Mouse (Mus musculus) thymus, postnatal 0 days (tissue): Measurements from ENCODE around the gene Adgra3. TPM values are rescaled to one million over a fixed set of nuclear protein-coding genes. Genes with fewer than 3 reads are reported as not detected.

ENCODE experiments used
- DNase-seq: peaks from one replicate; pipeline ENCODE4 v3.0.0-alpha.2; 2015; ENCODE audit warnings: low spot score
- polyA plus RNA-seq: library from polyadenylated mRNA; unstranded; fragments of >200 nt; fragmentation: Nextera tagmentation; extraction: Ambion mirVana; gene quantifications from 2 replicates; pipeline ENCODE4 v1.2.1, GENCODE M21; 2015

Adgra3 gene
- polyA plus RNA-seq, 1 experiment from 2014 or later = 3.1 TPM

DNA sequence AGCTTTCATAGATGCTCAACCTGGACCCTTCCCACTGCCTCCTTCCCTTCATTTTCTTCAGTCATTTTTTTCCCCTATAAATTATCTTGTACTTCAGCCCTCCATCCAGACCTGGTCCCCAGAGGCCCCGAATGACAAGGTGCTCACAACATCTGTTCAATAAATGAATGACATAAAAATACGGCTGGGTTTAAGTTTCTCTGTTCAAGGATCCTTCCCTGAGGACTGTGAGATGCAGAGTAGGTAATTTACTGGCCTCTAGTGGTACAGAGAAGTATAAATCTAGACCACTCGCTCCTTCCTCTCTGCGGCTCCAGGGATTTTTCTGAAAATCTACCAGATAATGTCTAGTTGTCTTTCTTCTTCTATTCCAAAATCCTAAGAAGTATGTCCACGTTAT, 26.5 kb downstream of the Adgra3 start:
- peak; percentile 13 for DNase-seq

GRCm38 (mm10) chr5:50031763-50032272, 27.0 kb downstream of the Adgra3 start:
- DNase-seq = no peak

- DNase-seq = no peak
Measured at GRCm38 (mm10) chr5:50031288-50031687, 27.5 kb downstream of the Adgra3 start.

DNA sequence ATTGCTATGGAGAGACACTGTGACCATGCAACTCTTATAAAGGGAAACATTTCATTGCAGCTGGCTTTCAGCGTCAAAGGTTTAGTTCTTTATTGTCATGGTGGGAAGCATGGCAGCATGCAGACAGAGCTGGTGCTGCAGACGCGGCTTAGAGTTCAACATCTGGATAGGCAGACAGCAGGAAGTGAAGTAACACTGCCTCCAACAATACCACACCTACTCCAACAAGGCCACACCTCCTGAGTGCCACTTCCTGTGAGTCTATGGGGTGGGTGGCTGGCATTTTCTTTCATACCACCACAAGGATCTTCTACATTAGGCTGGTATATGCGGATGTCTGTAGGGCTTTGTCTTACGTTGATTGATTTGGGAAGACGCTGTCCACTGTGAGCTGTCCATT, 29.1 kb downstream of the Adgra3 start:
- DNase-seq = peak; percentile 77

- no peak for DNase-seq
Measured at GRCm38 (mm10) chr5:50027561-50027960, 31.2 kb downstream of the Adgra3 start.

GRCm38 (mm10) chr5:50027001-50027400, 31.8 kb downstream of the Adgra3 start:
- DNase-seq = peak; percentile 8

DNA sequence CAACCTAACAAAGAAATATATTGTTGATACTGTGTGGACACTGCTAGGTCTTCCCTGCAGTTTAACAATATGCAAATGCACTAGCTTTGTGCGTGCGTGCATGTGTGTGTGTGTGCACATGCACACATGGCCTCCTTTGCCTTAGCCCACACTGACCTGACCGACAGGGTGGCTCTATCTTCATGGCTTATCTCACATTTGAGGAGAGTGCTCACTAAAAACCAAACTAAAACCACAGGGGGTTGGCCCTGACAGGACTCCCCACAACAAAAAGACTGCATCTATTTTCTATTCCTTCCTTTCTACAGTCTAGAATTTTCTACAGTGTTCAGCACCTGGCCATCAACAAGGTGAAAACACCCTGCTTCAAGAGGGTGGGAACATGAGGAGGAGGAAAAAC, 32.7 kb downstream of the Adgra3 start:
- DNase-seq = no peak

GRCm38 (mm10) chr5:50024097-50024496, 34.7 kb downstream of the Adgra3 start:
- no peak for DNase-seq

- DNase-seq = no peak
Measured at GRCm38 (mm10) chr5:50015987-50016587, 42.7 kb downstream of the Adgra3 start.

GRCm38 (mm10) chr5:50015147-50015697, 43.6 kb downstream of the Adgra3 start:
- no peak for DNase-seq

GRCm38 (mm10) chr5:50014658-50015057, 44.1 kb downstream of the Adgra3 start:
- DNase-seq = no peak

DNA sequence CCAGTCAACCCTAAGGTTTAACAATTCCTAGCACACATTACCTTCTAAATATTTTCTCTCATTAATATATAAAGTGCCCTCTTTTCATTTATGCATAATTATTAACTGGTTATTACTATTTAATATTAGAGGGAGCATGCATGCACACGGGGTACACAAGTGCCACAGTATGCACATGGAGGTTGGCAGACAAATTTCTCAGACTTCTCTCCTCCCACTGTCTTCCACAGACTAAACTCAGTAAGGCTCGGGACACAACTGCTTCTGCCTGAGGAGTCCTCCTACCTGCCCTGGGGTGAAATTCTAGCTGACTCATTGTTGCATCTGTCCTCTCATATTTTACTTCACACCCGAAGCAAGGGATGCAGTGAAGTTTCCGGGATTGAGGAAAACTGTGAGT, 44.8 kb downstream of the Adgra3 start:
- no peak for DNase-seq

GRCm38 (mm10) chr5:50008841-50009240, 50.0 kb downstream of the Adgra3 start:
- DNase-seq = no peak

GRCm38 (mm10) chr5:50006915-50007658, 51.7 kb downstream of the Adgra3 start:
- no peak for DNase-seq

DNA sequence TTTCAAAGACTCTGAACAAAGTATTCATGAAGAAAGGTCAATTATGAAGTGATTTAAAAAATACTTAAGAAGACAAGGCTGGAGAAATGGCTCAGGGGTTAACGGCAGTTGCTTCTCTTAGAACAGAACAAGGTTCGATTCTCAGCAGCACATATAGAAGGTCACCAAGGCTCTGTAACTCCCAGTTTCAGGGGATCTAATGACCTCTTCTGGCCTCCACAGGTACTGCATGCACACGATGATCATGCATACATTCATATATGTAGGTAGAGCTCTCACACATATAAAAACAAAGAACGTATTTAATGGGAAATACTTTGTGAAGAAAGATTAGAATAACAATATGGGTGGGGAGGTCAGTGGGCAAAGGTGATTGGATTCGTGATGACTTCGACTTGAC, 56.5 kb downstream of the Adgra3 start:
- peak; percentile 34 for DNase-seq

- no peak for DNase-seq
Measured at GRCm38 (mm10) chr5:49999764-50000163, 59.0 kb downstream of the Adgra3 start.

- no peak for DNase-seq
Measured at GRCm38 (mm10) chr5:49997019-49997418, 61.8 kb downstream of the Adgra3 start.

GRCm38 (mm10) chr5:49996457-49996856, 62.3 kb downstream of the Adgra3 start:
- DNase-seq = no peak

GRCm38 (mm10) chr5:49990737-49991323, 68.0 kb downstream of the Adgra3 start:
- no peak for DNase-seq

GRCm38 (mm10) chr5:49988015-49988798, 70.6 kb downstream of the Adgra3 start:
- DNase-seq = no peak

- no peak for DNase-seq
Measured at GRCm38 (mm10) chr5:49980727-49981126, 78.1 kb downstream of the Adgra3 start.
